Mouse (Mus musculus) liver, adult 2 months (tissue): Measurements from ENCODE around the gene Gm48551. TPM values are rescaled to one million over a fixed set of nuclear protein-coding genes. Genes with fewer than 3 reads are reported as not detected.

Experiments used
- DNase-seq: peaks from one replicate; pipeline ENCODE4 v3.0.0-alpha.2; 2011; ENCODE audit warnings: low read depth, low spot score; ENCODE audit errors: extremely low read depth
- H3K27ac ChIP-seq: fragments of 200-500 bp; replicated peaks from 2 replicates; pipeline ENCODE4 v1.5.1; 2012; ENCODE audit warnings: low read depth, mild to moderate bottlenecking, control low read depth, inconsistent platforms, low read length; ENCODE audit not compliant: insufficient read depth
- H3K27me3 ChIP-seq: fragments of 200-500 bp; 2 replicates; pipeline ENCODE4 v1.6.1; 2012; ENCODE audit warnings: mild to moderate bottlenecking, moderate library complexity, low read length, inconsistent platforms; ENCODE audit not compliant: control insufficient read depth, insufficient read depth
- H3K36me3 ChIP-seq: fragments of 200-500 bp; 2 replicates; pipeline ENCODE4 v1.6.1; 2012; ENCODE audit warnings: low read length, inconsistent platforms; ENCODE audit not compliant: control insufficient read depth, insufficient read depth
- H3K4me1 ChIP-seq: fragments of 200-500 bp; 2 replicates; pipeline ENCODE4 v1.6.1; 2011; ENCODE audit warnings: low read length; ENCODE audit not compliant: control insufficient read depth, insufficient read depth
- H3K4me3 ChIP-seq: fragments of 200-500 bp; 2 replicates; pipeline ENCODE4 v1.5.1; 2011; ENCODE audit warnings: low read depth, mild to moderate bottlenecking, control low read depth, low read length, moderate library complexity; ENCODE audit not compliant: insufficient read depth
- H3K79me2 ChIP-seq: fragments of 200-500 bp; 2 replicates; pipeline ENCODE4 v1.6.1; 2012; ENCODE audit warnings: inconsistent platforms, mild to moderate bottlenecking, low read length, moderate library complexity; ENCODE audit not compliant: control insufficient read depth, insufficient read depth
- H3K9ac ChIP-seq: fragments of 200-500 bp; 2 replicates; pipeline ENCODE4 v1.6.1; 2012; ENCODE audit warnings: low read depth, mild to moderate bottlenecking, control low read depth, inconsistent platforms, low read length
- CTCF ChIP-seq: fragments of 200-500 bp; IDR thresholded peaks from 2 replicates; pipeline ENCODE4 v1.5.1; 2011; ENCODE audit warnings: low read depth, low read length, control low read depth
- POLR2A ChIP-seq: fragments of 200-500 bp; IDR thresholded peaks from 2 replicates; pipeline ENCODE4 v1.6.1; 2011; ENCODE audit warnings: low read length, control low read depth; ENCODE audit not compliant: insufficient read depth; ENCODE audit errors: extremely low read depth
- WGBS: fragments of 180-500 bp; shearing (Covaris S2); methylation state at CpG from one replicate; pipeline ENCODE4 v1.1.7; 2018; 5-methylcytosine and 5-hydroxymethylcytosine counted together
- polyA plus RNA-seq: library from polyadenylated mRNA; depleted of rRNA; stranded (reverse); fragments of >200 nt; gene quantifications from 2 replicates; pipeline ENCODE4 v1.2.3, GENCODE M21; 2012
- total RNA-seq: library from RNA; depleted of rRNA; stranded (reverse); fragments of >200 nt; gene quantifications from 2 replicates; pipeline ENCODE4 v1.2.3, GENCODE M21; 2014

Gene Gm48551
- total and polyA plus RNA-seq, 2 experiments = 0.32 to 2.4 TPM

GRCm38 (mm10) chr10:81356352-81356990, 27.8 kb upstream of the Gm48551 start:
- no peak for DNase-seq
- 0 out of 2 replicates have a peak, but pooled peaks cover 3% of the 10 kb centered on the region for H3K79me2 ChIP-seq
- H3K27ac ChIP-seq = no peak overlapping the region
- TF ChIP-seq POLR2A = no peak
- no peak for TF ChIP-seq CTCF
- H3K27me3 ChIP-seq = no peaks in the 10 kb centered on the region
- WGBS = 52% methylated on average over 12 of the region's 12 CpGs
- H3K36me3 ChIP-seq = no peaks in the 10 kb centered on the region
- no peak overlapping the region for H3K4me3 ChIP-seq
- H3K9ac ChIP-seq = no peak overlapping the region
- H3K4me1 ChIP-seq = peaks cover 13% of the 10 kb centered on the region

- TF ChIP-seq CTCF = no peak
- TF ChIP-seq POLR2A = peak; percentile 61; the same call in 1 of the 2 replicates
- H3K36me3 ChIP-seq = no peaks in the 10 kb centered on the region
- DNase-seq = peak; percentile 59
- H3K27me3 ChIP-seq = no peaks in the 10 kb centered on the region
- H3K27ac ChIP-seq = no peak within 1 kb of the TSS
- H3K79me2 ChIP-seq = 0 out of 2 replicates have a peak, but pooled peaks cover 3% of the 10 kb centered on the region
- H3K4me3 ChIP-seq = peak within 1 kb of the TSS; percentile 89
- 2% methylated on average over 79 of the region's 79 CpGs for WGBS
- H3K9ac ChIP-seq = peak within 1 kb of the TSS; percentile 91
- peaks cover 13% of the 10 kb centered on the region for H3K4me1 ChIP-seq
Observed at GRCm38 (mm10) chr10:81356991-81357844, 27.0 kb upstream of the Gm48551 start, which contains the start of gene Mfsd12. Gene Mfsd12 (plus strand): TSS chr10:81357491.

- TF ChIP-seq POLR2A (no peak), CTCF (no peak)
- Histone ChIP-seq H3K36me3 (no peaks in the 10 kb centered on the region), H3K79me2 (0 out of 2 replicates have a peak, but pooled peaks cover 3% of the 10 kb centered on the region), H3K4me3 (no peak overlapping the region), H3K9ac (peak overlapping the region; percentile 91), H3K27me3 (no peaks in the 10 kb centered on the region), H3K4me1 (peaks cover 13% of the 10 kb centered on the region), H3K27ac (no peak overlapping the region)
- WGBS = 50% methylated on average over 4 of the region's 4 CpGs
- DNase-seq = no peak
Observed at GRCm38 (mm10) chr10:81358209-81358608, 26.1 kb upstream of the Gm48551 start.

GRCm38 (mm10) chr10:81358841-81359240, 25.4 kb upstream of the Gm48551 start:
- peak; percentile 50 for DNase-seq
- WGBS = 11% methylated on average over 1 of the region's 1 CpGs
- Histone ChIP-seq H3K27ac (no peak overlapping the region), H3K36me3 (no peaks in the 10 kb centered on the region), H3K4me3 (no peak overlapping the region), H3K9ac (no peak overlapping the region), H3K79me2 (0 out of 2 replicates have a peak, but pooled peaks cover 3% of the 10 kb centered on the region), H3K4me1 (peaks cover 13% of the 10 kb centered on the region), H3K27me3 (no peaks in the 10 kb centered on the region)
- no peak for TF ChIP-seq CTCF
- no peak for TF ChIP-seq POLR2A

GRCm38 (mm10) chr10:81360721-81361120, 23.5 kb upstream of the Gm48551 start:
- H3K4me3 ChIP-seq = no peak overlapping the region
- no peak for DNase-seq
- H3K36me3 ChIP-seq = no peaks in the 10 kb centered on the region
- 89% methylated on average over 8 of the region's 8 CpGs for WGBS
- H3K27me3 ChIP-seq = no peaks in the 10 kb centered on the region
- TF ChIP-seq POLR2A (no peak), CTCF (no peak)
- no peak overlapping the region for H3K27ac ChIP-seq
- 0 out of 2 replicates have a peak, but pooled peaks cover 3% of the 10 kb centered on the region for H3K79me2 ChIP-seq
- no peak overlapping the region for H3K9ac ChIP-seq
- peaks cover 13% of the 10 kb centered on the region for H3K4me1 ChIP-seq
